Mouse (Mus musculus) left cerebral cortex, postnatal 10 days (tissue): ENCODE results near the gene 9530003J23Rik. TPM values are rescaled to one million over a fixed set of nuclear protein-coding genes. Genes with fewer than 3 reads are reported as not detected.

Experiments used
- DNase-seq, 2 experiments: peaks; one replicate each; pipeline ENCODE4 v3.0.0; 2021 to 2022; ENCODE audit warnings: low spot score in 2 of 2, mixed read lengths in 1 of 2; ENCODE audit errors: extremely low spot score in 1 of 2
- intact Hi-C: fragments of 180-260 bp; cut with DNase I; formaldehyde crosslinking; loops from one replicate; pipeline ENCODE4 v1.15.1; 2025
- total RNA-seq, 2 experiments: library from RNA; stranded (reverse); gene quantifications; 2 replicates each; pipeline ENCODE4 v1.2.3; 2021

Gene 9530003J23Rik
- total RNA-seq, 2 experiments from 2014 or later: not detected

- intact Hi-C loops: no loop called here
- no peak for DNase-seq
Measured at GRCm38 (mm10) chr10:117202981-117203557, 35.4 kb downstream of the 9530003J23Rik start.

DNA sequence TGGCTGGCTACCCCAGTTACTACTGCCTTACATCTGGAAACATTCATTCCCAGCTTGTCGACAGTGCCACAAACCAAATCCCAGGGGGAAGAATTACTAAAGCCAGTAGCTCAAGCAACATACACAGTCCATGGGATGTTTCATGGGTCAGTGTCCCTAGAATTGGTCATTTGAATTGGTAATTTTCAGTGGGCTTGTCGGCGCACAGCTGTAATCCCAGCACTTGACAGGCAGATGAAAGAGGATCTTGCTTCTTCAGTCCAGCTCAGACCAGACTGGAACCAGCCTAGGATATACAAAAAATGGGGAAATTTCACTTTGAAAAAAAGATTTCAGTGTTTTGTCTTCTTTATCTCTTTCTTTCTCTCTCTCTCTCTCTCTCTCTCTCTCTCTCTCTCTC, 38.8 kb downstream of the 9530003J23Rik start:
- no peak for DNase-seq
- intact Hi-C loops: no loop called here

GRCm38 (mm10) chr10:117196696-117197095, 41.8 kb downstream of the 9530003J23Rik start:
- DNase-seq: no peak
- intact Hi-C loops: no loop called here

DNA sequence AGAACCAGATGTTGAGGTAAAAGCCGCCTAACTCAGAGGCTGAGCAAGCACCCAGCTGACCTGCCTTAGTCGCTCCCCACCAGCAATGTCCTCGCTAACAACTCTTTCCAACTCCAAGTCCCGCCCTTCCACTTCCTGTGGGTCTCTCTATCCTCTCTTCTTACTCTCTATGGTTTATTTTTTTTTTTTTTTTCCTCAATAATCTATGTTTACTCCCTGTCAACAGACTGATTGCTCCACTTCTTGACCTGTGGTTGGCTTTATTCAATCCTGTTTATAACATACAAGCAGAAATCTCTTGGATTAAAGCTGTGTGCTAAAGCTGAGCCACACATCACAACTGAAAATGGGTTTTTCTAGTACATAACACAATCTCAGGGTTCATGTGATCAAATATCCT, 42.8 kb downstream of the 9530003J23Rik start:
- no peak for DNase-seq
- intact Hi-C loops: no loop called here

GRCm38 (mm10) chr10:117195005-117195404, 43.5 kb downstream of the 9530003J23Rik start:
- intact Hi-C loops: no loop called here
- DNase-seq: no peak

GRCm38 (mm10) chr10:117193364-117193763, 45.1 kb downstream of the 9530003J23Rik start:
- intact Hi-C loops: no loop called here
- no peak for DNase-seq

DNA sequence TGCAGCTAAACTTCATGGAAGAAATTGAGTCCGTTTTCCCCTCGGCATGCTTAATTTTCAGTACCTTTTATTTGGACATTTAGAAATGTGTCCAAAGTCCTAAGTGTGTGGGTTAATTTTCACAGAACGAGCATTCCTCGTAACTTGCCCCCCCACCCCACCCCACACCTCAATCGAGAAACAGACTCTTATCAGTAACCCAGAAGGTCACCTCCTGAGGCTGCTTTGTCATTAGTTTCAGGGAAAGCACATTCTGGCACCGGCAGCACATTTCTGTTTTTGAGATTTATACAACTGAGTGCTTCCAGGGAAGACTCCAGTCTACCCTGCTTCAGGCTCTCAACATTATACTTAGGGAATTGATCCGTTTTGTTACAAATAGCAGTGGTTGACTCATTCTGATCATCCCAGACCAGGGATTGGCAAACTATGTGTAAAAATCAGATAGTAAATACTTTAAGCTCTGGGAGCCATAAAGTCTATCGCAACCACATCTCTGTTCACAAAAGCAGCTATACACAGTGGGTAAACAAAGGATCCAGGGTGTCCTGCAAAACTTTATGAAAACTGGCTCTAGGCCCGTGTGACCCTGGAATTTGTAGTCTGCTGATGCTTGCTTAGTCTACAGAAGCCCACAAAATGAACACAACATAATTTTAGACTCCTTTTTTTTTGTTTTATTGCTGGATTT, 53.0 kb downstream of the 9530003J23Rik start:
- no peak for DNase-seq
- intact Hi-C loops: no loop called here

Other genes starting within 250 kb of the 9530003J23Rik start
- gene Lrrc10, start 193.4 kb downstream of the 9530003J23Rik start, total RNA-seq: under 1 TPM in 1 of 2 experiments, not detected in 1; 0.39 TPM
- gene Cct2, start 174.9 kb downstream of the 9530003J23Rik start, total RNA-seq: 100 to 1,000 TPM; 229 to 235 TPM
- 10 to 100 TPM; 25.3 to 26.8 TPM for gene Frs2, start 90.2 kb downstream of the 9530003J23Rik start, total RNA-seq
- 10 to 100 TPM; 61.2 to 64.2 TPM for gene Yeats4, start 14.2 kb downstream of the 9530003J23Rik start, total RNA-seq
- 1 to 10 TPM; 6.7 to 7.6 TPM for gene Lyz2, start 43.6 kb upstream of the 9530003J23Rik start, total RNA-seq
- under 1 TPM; 0.28 to 0.93 TPM for gene Lyz1, start 54.2 kb upstream of the 9530003J23Rik start, total RNA-seq
- 100 to 1,000 TPM; 104 to 110 TPM for gene Cpsf6, start 141.3 kb upstream of the 9530003J23Rik start, total RNA-seq